Mouse (Mus musculus) small intestine, adult 2 months (tissue): ENCODE results near the gene D330020A13Rik. TPM values are rescaled to one million over a fixed set of nuclear protein-coding genes. Genes with fewer than 3 reads are reported as not detected.

Experiments
- H3K27ac ChIP-seq: fragments of 200-500 bp; 2 replicates; pipeline ENCODE4 v1.5.1; 2012; ENCODE audit warnings: low read depth, low read length, control low read depth, inconsistent platforms; ENCODE audit not compliant: insufficient read depth
- H3K27me3 ChIP-seq: fragments of 200-500 bp; 2 replicates; pipeline ENCODE4 v1.6.1; 2012; ENCODE audit warnings: mild to moderate bottlenecking, moderate library complexity, low read length, inconsistent platforms; ENCODE audit not compliant: control insufficient read depth, insufficient read depth
- H3K36me3 ChIP-seq: fragments of 200-500 bp; 2 replicates; pipeline ENCODE4 v1.6.1; 2012; ENCODE audit warnings: mild to moderate bottlenecking, low read length, control low read depth, inconsistent platforms; ENCODE audit not compliant: control insufficient read depth, insufficient read depth
- H3K4me1 ChIP-seq: fragments of 200-500 bp; 2 replicates; pipeline ENCODE4 v1.6.1; 2012; ENCODE audit warnings: low read length, inconsistent platforms, mixed read lengths; ENCODE audit not compliant: control insufficient read depth, insufficient read depth, insufficient read length
- H3K4me3 ChIP-seq: fragments of 200-500 bp; 2 replicates; pipeline ENCODE4 v1.5.1; 2012; ENCODE audit warnings: low read depth, mild to moderate bottlenecking, control low read depth, inconsistent platforms, low read length, moderate library complexity
- CTCF ChIP-seq: fragments of 200-500 bp; IDR thresholded peaks from 2 replicates; pipeline ENCODE4 v1.5.1; 2012; ENCODE audit warnings: low read depth, mild to moderate bottlenecking, control low read depth, inconsistent platforms, low read length, moderate library complexity, mixed read lengths; ENCODE audit not compliant: insufficient replicate concordance, insufficient read length; ENCODE audit errors: extremely low read depth
- POLR2A ChIP-seq: fragments of 200-500 bp; IDR thresholded peaks from 2 replicates; pipeline ENCODE4 v1.6.1; 2012; ENCODE audit warnings: low read depth, mild to moderate bottlenecking, control low read depth, inconsistent platforms, low read length, moderate library complexity
- WGBS: fragments of 180-500 bp; shearing (Covaris S2); methylation state at CpG from one replicate; pipeline ENCODE4 v1.1.7; 2018; 5-methylcytosine and 5-hydroxymethylcytosine counted together
- polyA plus RNA-seq: library from polyadenylated mRNA; depleted of rRNA; stranded (reverse); fragments of >200 nt; gene quantifications from 2 replicates; pipeline ENCODE4 v1.2.3, GENCODE M21; 2012; rRNA removed

Gene D330020A13Rik
- polyA plus RNA-seq, 1 experiment = 0.29 TPM

DNA sequence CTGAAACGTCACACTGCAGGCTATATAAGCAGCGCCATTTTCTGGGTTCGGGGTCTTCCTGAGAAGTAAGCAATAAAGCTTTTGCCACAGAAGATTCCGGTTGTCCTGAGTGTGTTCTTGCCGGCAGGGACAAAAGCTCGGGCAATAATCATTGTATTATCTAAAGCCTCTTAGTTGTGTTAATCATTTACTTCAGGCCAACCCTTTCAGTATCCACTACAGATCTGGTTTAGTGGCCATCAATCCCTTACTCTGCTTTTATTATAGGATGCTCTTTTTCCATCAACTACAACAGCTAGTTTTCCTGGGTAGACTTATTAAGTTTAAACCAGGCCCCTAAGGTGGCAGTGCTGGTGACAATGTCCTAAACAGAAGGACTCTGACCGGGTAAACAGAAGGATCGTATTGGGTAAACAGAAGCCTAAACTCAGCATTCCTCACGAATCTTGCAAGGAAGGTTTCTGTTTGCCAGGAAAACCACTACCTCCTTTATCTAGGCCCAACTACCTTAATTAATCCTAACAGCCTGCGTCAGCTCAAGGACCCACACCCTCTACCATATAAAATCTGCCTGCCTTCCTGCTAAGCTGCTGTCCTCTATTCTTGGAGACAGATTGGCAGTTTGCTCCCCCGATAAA, 24.3 kb downstream of the D330020A13Rik start:
- WGBS = 22% methylated on average over 11 of the region's 11 CpGs

DNA sequence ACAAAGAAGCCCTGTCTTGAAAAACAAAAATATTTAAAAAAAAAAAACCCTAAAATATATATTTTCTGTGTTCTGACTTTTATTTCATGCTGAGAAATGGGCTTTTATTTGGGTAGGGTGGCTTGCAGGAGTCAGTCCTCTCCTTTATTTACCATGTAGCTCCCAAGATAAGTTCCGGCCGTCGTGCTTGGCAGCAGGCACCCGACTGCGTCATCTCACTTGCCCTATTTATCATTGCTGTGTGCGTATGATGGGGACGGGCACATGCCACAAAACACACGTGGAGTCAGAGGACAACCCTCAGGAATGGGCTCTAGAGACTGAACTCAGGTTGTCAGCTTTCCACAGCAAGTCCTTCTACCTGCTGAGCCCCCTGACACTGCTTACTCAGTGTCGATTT, 25.0 kb downstream of the D330020A13Rik start:
- H3K36me3 ChIP-seq = no peaks in the 10 kb centered on the region
- H3K4me3 ChIP-seq = no peak overlapping the region
- TF ChIP-seq CTCF (no peak), POLR2A (no peak)
- 27% methylated on average over 9 of the region's 9 CpGs for WGBS
- no peaks in the 10 kb centered on the region for H3K27me3 ChIP-seq
- peak overlapping the region; percentile 54; the same call in 1 of the 2 replicates for H3K27ac ChIP-seq
- H3K4me1 ChIP-seq = peaks cover 4% of the 10 kb centered on the region

More for the DNA sequence above, 24.3 kb downstream of the D330020A13Rik start:
- Histone ChIP-seq H3K4me3 (no peak overlapping the region; the same call in 1 of the 2 replicates), H3K27me3 (no peaks in the 10 kb centered on the region), H3K4me1 (peaks cover 4% of the 10 kb centered on the region), H3K27ac (peak overlapping the region; percentile 54; the same call in 1 of the 2 replicates), H3K36me3 (no peaks in the 10 kb centered on the region)
- TF ChIP-seq POLR2A (no peak), CTCF (no peak)

DNA sequence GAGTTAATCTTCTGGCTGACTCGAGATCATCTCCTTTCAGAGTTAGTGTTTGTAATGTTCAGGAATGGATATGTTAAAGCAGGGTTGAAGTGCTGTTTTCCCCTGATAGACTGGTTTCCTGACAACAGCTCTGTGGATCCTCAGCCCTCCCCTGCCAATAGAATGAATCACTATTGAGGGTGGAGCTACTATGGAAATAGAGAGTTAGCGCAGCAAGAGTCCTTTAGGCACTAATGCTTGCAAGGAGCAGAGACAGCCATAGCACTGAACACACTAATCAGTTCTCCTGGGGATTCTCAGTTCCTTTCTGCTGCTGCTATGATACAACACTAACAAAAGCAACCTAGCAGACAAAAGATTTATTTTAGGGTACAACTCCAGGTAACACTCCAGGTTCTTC, 26.2 kb downstream of the D330020A13Rik start:
- WGBS = 60% methylated on average over 2 of the region's 2 CpGs
- H3K27ac ChIP-seq = no peak overlapping the region
- H3K4me1 ChIP-seq = peaks cover 4% of the 10 kb centered on the region
- H3K4me3 ChIP-seq = no peak overlapping the region
- no peaks in the 10 kb centered on the region for H3K27me3 ChIP-seq
- H3K36me3 ChIP-seq = 0 out of 2 replicates have a peak, but pooled peaks cover 4% of the 10 kb centered on the region
- TF ChIP-seq POLR2A (no peak), CTCF (no peak)

DNA sequence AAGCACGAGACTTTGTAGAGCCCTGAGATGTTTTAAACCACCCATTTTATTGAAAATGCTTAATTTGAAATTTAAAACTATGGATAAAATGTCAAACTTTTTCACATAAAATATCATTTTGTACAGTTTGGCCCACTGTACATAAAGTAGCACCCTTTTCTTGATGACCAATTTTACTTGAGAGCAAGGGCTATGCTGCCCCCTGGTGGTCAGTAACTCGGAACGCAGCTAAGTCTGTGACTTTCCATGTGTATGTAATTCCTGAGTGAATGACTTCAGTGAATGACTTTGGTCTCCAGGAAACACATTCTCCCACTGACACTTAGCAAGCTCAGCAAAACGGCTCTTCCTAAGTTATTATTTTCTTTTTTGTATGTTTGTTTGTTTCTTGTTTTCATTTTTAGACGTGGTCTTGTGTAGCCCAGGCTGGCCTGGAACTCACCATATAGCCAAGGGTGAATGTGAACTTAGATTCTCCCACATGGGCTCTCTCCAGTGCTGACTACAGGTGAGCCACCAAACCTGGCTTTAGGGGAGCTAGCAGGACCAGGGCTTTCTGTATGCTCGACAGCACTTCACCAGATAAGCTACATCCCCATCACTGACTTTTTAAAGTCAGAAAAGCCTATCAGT, 30.2 kb downstream of the D330020A13Rik start:
- Histone ChIP-seq H3K4me1 (no peaks in the 10 kb centered on the region), H3K27me3 (no peaks in the 10 kb centered on the region), H3K4me3 (no peak overlapping the region), H3K27ac (no peak overlapping the region), H3K36me3 (peaks cover 12% of the 10 kb centered on the region; the same call in 1 of the 2 replicates)
- WGBS = 28% methylated on average over 6 of the region's 6 CpGs
- TF ChIP-seq CTCF = no peak
- TF ChIP-seq POLR2A = no peak

DNA sequence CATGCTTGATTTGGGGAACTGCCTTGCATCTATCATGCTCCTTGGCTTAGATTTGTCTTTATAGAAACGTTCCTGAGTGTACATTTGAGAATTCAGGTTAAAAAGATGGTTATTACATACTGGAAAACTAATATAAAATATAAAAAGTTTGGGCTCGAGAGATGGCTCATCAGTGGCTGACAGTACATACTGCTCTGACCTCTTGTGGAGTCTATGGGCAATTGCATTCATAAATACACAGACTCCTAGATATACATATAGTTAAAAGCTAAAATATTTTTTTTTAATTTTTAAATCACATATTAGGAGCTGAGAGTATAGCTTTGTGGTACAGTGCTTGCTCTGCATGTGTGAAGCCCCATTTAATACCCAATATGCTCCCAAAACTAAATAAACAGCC, 38.2 kb downstream of the D330020A13Rik start:
- H3K4me1 ChIP-seq = no peaks in the 10 kb centered on the region
- 72% methylated on average over 2 of the region's 2 CpGs for WGBS
- H3K27me3 ChIP-seq = no peaks in the 10 kb centered on the region
- no peak for TF ChIP-seq CTCF
- no peak for TF ChIP-seq POLR2A
- H3K4me3 ChIP-seq = no peak overlapping the region
- no peak overlapping the region for H3K27ac ChIP-seq
- peaks cover 25% of the 10 kb centered on the region for H3K36me3 ChIP-seq

DNA sequence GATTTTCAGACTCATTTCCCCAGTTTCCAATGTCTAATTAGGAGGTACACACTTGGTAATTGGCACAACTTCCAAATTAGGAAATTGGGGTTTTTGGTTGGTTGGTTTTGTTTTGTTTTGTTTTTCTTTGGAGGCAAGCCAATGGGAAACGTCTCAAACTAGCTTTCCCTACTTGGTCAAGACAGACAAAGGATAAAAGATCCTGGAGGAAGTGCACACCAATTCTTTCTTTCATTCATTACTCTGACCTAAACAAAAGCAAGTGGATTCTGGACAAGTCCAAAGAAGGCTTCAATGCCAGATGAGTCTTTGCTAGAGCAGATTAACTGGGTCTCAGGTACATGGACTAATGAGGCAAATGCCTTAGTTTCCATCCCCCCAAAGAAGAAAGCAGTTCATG, 49.8 kb downstream of the D330020A13Rik start:
- H3K27ac ChIP-seq = no peak overlapping the region
- TF ChIP-seq POLR2A (no peak), CTCF (no peak)
- H3K4me3 ChIP-seq = no peak overlapping the region
- peaks cover 29% of the 10 kb centered on the region for H3K36me3 ChIP-seq
- 38% methylated on average over 1 of the region's 1 CpGs for WGBS
- no peaks in the 10 kb centered on the region for H3K27me3 ChIP-seq
- H3K4me1 ChIP-seq = no peaks in the 10 kb centered on the region

Other genes starting within 250 kb of the D330020A13Rik start
- not detected in 2 replicates for gene Ninj2, start 201.0 kb upstream of the D330020A13Rik start, polyA plus RNA-seq
- 12.2 and 15.8 TPM in 2 replicates for gene B4galnt3, start 195 bp downstream of the D330020A13Rik start, polyA plus RNA-seq
- 0.48 and 1.1 TPM in 2 replicates for gene Kdm5a, start 69.8 kb downstream of the D330020A13Rik start, polyA plus RNA-seq
- 0.48 and 0.58 TPM in 2 replicates for gene Ccdc77, start 70.0 kb downstream of the D330020A13Rik start, polyA plus RNA-seq
- 8.4 and 18.7 TPM in 2 replicates for gene Il17ra, start 168.9 kb downstream of the D330020A13Rik start, polyA plus RNA-seq
- gene Tmem121b, start 199.4 kb downstream of the D330020A13Rik start, polyA plus RNA-seq = 0.04 TPM in 1 of 2 replicates, not detected in the other
- gene Hdhd5, start 237.0 kb downstream of the D330020A13Rik start, polyA plus RNA-seq = 6.2 and 9.9 TPM in 2 replicates